Mouse (Mus musculus) cerebellum, adult 11-12 months (tissue): Measurements from ENCODE around the gene Gm13128.
"Not testable (repeated sequence)": the region's sequence is repeated elsewhere in the genome, so short reads cannot be mapped to it uniquely, and the experiment has no call there.

Source experiments
- DNase-seq: peaks from one replicate; pipeline ENCODE4 v3.0.0; 2022

The Gm13128 gene

GRCm38 (mm10) chr4:144329949-144330348 is at the start of gene Gm13128:
Gene Gm13128 (plus strand): TSS chr4:144330249.
- not testable (repeated sequence) for DNase-seq

GRCm38 (mm10) chr4:144280388-144280787 is 49.7 kb upstream of the Gm13128 start, which contains the start of gene Pramel5:
Gene Pramel5 (minus strand): TSS chr4:144280488.
- not testable (repeated sequence) for DNase-seq

- not testable (repeated sequence) for DNase-seq
Measured at GRCm38 (mm10) chr4:144299414-144299813, 30.6 kb upstream of the Gm13128 start.

DNA sequence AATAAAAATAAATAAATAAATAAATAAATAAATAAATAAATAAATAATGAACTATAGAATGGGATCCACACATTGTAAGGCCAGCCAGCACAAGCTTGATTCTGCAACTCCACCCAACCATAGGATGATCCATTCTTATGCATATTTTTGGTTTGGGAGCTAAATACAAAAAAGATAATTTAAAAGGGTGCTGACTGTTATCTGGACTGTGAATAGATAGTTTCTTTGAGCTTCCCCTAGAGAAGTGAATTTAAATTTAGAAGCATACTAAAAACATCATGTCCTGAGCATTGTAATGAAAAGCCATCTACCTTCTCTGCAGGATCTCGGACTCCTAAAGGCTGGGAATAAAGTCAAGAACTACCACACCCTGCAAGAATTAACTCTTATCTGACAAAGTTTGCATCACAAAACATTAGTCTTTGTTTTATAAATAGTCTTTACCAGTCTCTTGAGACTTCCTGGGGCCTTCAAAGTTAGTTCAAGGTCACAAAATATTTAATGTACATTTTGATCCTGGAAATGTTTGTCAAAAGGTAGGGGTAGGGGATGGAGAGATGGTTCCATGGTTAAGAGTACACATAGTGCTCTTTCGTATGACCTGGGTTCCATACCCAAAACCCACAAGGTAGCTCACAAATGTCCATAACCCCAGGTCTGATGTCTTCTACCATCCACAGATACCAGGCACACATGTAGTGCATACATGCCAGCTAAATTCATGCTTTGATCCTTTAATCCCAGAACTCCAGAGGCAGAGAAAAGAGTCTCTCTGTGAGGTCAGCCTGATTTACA is 17.2 kb upstream of the Gm13128 start:
- DNase-seq: not testable (repeated sequence)

- DNase-seq: not testable (repeated sequence)
Measured at GRCm38 (mm10) chr4:144335856-144336255, 5.8 kb downstream of the Gm13128 start.

GRCm38 (mm10) chr4:144357642-144358041 is 27.6 kb downstream of the Gm13128 start, which contains the start of gene Gm13119:
Gene Gm13119 (plus strand): TSS chr4:144357942.
- not testable (repeated sequence) for DNase-seq

GRCm38 (mm10) chr4:144377911-144378310 is 47.9 kb downstream of the Gm13128 start, which contains the start of gene Pramef20:
Gene Pramef20 (minus strand): TSS chr4:144377933.
- no peak for DNase-seq
